Mouse (Mus musculus): ENCODE results near the gene Krit1.

- no peak for TF ChIP-seq CTCF (IDR thresholded peaks at IDR 0.05; ENCODE audit: low read depth, low read length)
- TF ChIP-seq POLR2A (IDR thresholded peaks at IDR 0.05; ENCODE audit: extremely low read depth, insufficient read depth, low read length) = no peak
Observed at GRCm38 (mm10) chr5:3791048-3791447, 11.9 kb upstream of the Krit1 start.

Data from liver, adult 2 months (tissue).